Mouse (Mus musculus): ENCODE measurements around the gene Mill2.

DNA sequence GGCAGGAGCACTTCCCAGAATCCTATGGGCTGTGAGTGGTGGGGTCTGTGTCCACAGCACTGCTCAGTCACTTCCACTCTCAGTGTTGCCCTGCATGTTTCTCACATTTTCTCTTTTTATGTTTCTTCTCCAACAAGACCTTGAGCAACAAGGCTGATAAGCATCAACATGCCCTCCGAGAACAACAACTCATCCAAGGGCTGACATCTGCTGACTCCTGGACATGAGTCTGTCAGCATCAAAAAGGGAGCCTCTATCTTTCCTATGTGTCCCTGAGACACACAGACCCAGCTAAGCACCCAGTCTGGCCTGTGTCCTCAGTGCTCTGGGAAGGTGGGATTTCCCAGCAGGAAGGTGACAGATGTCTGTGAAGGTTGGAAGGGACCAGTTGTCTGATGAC is 41.3 kb upstream of the Mill2 start, which contains the start of gene Psg19:
- TF ChIP-seq ZNF384 (IDR thresholded peaks at IDR 0.05; ENCODE audit: low read depth, low read length) (no peak), MAZ (IDR thresholded peaks at IDR 0.05; ENCODE audit: low read depth, low read length) (no peak), NELFE (IDR thresholded peaks at IDR 0.05; ENCODE audit: low read depth, low read length) (no peak), POLR2A (IDR thresholded peaks at IDR 0.05; ENCODE audit: low read depth, low read length) (no peak), CTCF (conservative IDR thresholded peaks at IDR 0.05 in 1 of 2, IDR thresholded peaks at IDR 0.05 in 1 of 2; ENCODE audit: low read depth in 2 of 2, low read length in 2 of 2) (no peak), TCF12 (IDR thresholded peaks at IDR 0.05; ENCODE audit: low read depth, low read length) (no peak), CHD1 (IDR thresholded peaks at IDR 0.05; ENCODE audit: low read depth, low read length) (no peak), USF1 (IDR thresholded peaks at IDR 0.05; ENCODE audit: low read depth, low read length) (no peak), EP300 (IDR thresholded peaks at IDR 0.05; ENCODE audit: low read length) (no peak), MXI1 (IDR thresholded peaks at IDR 0.05; ENCODE audit: low read depth, low read length) (no peak)

Data from CH12.LX (cell line).